Mouse (Mus musculus) mesoderm, embryonic 11.5 days (tissue): ENCODE data around the gene Vps53.
"Not testable (repeated sequence)": the region's sequence is repeated elsewhere in the genome, so short reads cannot be mapped to it uniquely, and the experiment has no call there.

Experiments used
- DNase-seq: peaks from one replicate; pipeline ENCODE4 v3.0.0-alpha.2; 2012; ENCODE audit warnings: low read depth, low spot score

The Vps53 gene

GRCm38 (mm10) chr11:76019879-76020278 lies 159.6 kb downstream of the Vps53 start:
- no peak for DNase-seq

GRCm38 (mm10) chr11:76015814-76016213 lies 163.6 kb downstream of the Vps53 start:
- peak; percentile 22 for DNase-seq

DNA sequence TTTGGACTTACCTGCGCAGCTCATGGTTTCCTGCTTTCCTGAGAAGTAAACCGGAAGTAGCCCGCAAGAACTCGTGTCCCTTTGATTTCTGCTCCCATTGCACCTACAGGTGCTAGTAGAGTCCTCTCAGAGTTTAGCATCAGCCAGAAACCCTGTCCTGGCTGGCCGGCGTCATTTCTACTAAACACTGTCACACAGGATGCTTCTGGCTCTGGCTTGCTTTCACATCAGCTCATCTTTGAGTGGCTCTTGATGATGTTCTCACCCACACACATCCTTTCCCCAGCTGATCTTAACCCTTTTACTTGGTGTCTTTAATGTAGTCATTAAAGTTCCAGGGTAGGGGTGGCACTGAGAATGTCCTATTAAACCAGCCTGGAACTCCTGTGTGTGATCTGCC lies 164.2 kb downstream of the Vps53 start:
- DNase-seq, result no peak

DNA sequence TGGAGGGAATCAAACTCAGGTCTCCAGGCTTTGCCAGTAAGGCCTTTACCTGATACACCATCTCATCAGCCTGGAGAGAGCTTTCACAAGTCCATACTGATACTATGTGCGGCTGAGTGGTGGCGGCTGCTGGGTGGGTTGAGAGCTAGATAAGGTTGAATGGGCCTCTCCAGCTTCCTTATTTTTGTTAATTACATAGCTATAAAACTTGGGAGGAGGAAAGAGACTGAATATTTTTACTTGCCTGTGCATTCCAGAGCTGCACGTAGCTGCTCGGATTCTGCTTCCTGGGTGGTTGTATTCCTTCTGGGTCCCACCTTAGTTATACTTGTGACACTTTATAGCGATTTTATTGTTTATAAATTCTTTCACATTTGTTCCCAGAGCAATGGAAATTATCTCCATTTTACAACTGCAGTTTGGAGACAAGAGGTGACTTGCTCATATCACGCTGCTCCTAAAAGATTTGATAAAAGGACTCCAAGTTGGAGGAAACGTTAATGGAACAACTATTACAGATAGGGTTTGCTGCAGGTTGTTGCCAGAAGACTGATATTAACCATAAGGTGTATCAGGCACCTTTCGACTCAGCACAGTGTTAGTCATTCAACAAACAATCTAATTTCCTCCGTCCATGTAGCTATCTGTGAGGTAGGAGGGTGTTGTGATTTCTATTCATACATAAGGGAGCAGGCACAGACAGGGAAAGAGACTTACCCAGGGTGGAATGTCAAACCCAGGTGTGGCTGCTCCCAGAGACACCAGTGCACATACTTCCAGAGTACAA lies 168.4 kb downstream of the Vps53 start:
- DNase-seq, result no peak

GRCm38 (mm10) chr11:76009101-76009500 lies 170.3 kb downstream of the Vps53 start:
- no peak for DNase-seq

DNA sequence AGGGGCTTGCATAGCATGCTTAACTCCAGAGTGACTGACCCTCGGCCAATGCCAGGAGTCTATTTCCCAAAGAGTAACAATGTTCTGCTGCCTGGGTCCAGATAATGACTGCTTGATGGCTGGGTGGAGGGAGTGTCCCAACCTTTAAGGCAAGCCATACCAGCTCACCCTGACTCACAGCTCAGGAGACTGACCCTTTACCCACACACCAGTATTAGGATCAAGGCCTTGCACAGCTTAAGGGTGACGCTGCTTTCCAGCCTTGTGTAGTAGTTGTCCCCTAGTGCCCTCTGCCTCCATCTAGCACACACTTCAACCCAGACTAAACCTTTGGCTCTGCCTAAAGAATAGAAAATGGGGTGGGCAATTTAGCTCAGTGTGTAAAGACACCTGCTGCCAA lies 171.3 kb downstream of the Vps53 start:
- DNase-seq, result no peak

DNA sequence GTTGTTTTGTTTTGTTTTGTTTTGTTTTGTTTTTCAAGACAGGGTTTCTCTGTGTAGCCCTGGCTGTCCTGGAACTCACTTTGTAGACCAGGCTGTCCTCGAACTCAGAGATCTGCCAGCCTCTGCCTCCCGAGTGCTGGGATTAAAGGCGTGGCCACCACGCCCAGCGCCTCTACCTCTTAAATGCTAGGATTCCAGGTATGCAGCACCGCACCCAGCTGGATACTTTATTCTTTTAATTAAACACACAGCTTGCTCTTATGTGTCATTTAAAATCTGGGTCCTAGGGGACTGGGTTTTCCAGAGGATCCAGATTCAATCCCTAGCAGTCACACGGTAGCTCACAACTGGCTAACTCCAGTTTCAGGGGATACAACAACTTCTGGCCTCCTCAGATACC lies 175.2 kb downstream of the Vps53 start:
- not testable (repeated sequence) for DNase-seq

GRCm38 (mm10) chr11:76001237-76001878 lies 178.1 kb downstream of the Vps53 start:
- DNase-seq, result no peak

- no peak for DNase-seq
These were observed 178.7 kb downstream of the Vps53 start for GRCm38 (mm10) chr11:76000701-76001100.

DNA sequence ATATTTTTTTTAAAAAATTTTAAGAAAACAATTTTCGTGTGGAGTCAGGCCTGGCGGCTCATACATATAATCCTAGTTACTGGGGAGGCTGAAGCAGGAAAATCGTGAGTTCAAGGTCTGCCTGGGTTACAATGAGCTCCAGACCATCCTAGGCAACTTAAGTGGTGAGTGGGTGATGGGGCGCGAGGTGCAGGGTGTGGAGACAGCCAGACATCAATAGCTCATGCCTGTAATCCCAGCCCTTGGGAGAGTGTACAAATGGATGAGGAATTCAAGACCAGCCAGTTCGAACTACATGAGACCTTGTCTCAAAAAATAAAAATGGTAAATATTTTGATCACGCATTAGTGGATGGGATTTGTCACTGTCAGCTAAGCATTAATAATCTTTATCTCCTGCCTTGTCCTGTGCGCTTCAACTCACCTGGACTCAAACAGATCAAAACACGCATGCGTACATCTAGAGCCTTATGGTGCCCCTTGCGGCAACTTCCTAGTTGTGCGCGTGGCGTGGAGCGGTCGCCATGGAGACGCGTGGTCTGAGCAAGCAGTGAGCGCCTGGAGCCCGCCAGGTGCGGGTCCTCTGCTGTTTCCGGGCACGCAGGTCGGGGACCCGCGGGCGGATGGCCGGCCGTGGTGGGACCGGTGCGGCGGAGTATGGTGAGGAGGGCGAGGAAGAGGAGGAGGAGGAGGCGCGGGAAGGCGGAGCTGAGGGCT lies 179.8 kb downstream of the Vps53 start, which contains the start of gene 1700016K19Rik:
Gene 1700016K19Rik (plus strand): TSS at position 473 of the 716 bp plus-strand sequence.
- peak; percentile 87 for DNase-seq
